Mouse (Mus musculus): Measurements from ENCODE around the gene Ctdsp1. TPM values are rescaled to one million over a fixed set of nuclear protein-coding genes. Genes with fewer than 3 reads are reported as not detected.
A peak's percentile ranks its signal among the peaks of the same experiment; 100 is the strongest.

Ctdsp1 gene
- polyA plus RNA-seq, 1 experiment from 2014 or later, result 96.0 TPM

DNA sequence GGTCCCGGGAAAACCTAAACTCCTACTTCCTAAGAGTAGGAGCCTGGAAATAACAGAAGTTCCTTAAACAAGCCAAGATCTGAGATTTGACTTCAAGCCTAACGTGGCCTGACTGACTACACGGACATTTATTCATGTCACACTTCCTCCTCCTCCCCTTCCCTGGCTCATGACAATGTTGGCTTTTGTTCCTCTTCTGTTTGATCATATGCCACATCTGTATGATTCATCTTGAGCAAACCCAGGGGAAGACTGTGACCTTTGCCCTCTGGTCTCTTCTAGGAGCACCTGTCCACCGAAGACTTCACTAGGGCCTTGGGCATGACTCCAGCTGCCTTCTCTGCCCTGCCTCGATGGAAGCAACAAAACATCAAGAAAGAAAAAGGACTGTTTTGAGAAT is 43.3 kb downstream of the Ctdsp1 start:
- 31% methylated on average over 5 of the region's 5 CpGs for WGBS
- Histone ChIP-seq H3K4me2 (no peak overlapping the region), H3K9me3 (no peaks in the 10 kb centered on the region), H3K4me1 (no peaks in the 10 kb centered on the region), H3K36me3 (peaks cover 33% of the 10 kb centered on the region), H3K4me3 (no peak overlapping the region), H3K27me3 (no peaks in the 10 kb centered on the region), H3K9ac (no peak overlapping the region), H3K27ac (no peak overlapping the region)
- no peak for ATAC-seq (ENCODE audit: borderline replicate concordance, extremely low read depth, low FRiP score, low TSS enrichment)

DNA sequence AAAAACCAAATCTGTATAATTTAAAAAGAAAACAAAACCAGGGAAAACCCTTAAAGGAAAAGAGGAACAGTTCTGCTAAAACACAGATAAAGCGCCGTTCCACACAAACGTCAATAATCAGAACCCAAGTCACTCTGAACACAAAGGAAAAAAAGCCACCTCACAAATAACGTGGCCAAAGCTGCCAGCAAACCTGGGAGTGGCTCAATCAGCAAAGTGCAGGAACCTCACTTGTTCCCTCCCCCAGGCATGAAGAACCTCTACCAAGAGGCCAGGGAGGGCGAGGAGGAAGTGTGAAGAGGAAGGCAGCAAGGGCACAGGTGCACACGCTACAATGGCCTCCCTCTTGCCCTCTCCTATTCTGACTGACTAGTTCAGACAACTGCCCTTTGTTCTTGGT is 44.3 kb downstream of the Ctdsp1 start:
- Histone ChIP-seq H3K4me3 (no peak overlapping the region), H3K9me3 (no peaks in the 10 kb centered on the region), H3K27ac (no peak overlapping the region), H3K4me1 (no peaks in the 10 kb centered on the region), H3K27me3 (no peaks in the 10 kb centered on the region), H3K36me3 (peaks cover 41% of the 10 kb centered on the region), H3K4me2 (no peak overlapping the region), H3K9ac (no peak overlapping the region)
- WGBS, result 73% methylated on average over 6 of the region's 6 CpGs
- no peak for ATAC-seq (ENCODE audit: borderline replicate concordance, extremely low read depth, low FRiP score, low TSS enrichment)

DNA sequence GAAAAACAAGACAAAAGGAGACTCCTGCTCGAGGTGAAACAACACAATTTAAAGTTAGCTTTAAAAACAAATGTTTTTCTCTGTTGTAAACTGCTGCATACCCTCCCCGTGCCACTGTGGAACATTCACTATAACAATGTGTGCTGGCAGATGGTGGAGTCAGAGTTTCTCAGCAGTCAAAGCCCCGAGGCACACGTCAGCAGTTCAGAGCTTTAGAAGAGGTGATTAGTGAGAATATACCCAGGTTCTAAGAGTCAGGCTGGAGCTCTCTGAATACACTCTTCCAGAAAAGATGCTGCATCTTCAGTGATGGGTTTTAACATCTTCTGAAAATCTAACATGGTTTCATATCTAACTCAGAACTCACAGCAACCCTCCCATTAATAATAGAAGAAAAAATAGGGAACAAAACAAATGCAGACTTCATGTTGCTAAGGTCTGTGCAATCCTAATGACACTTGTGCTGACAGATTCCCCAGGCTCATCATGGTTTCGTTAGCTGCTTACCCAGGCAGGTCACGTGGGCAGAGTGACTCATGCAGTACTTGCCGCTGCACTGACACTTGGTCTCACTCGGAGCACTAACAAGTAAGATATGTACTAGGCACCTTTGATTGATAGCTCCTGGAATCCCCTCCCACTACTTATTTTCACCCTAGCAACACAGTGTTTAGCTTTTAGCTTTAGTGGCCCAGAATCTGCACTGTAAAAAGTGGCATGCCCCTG is 46.6 kb downstream of the Ctdsp1 start:
- H3K27ac ChIP-seq, result no peak overlapping the region
- 57% methylated on average over 8 of the region's 8 CpGs for WGBS
- H3K4me1 ChIP-seq, result no peaks in the 10 kb centered on the region
- H3K9me3 ChIP-seq, result no peaks in the 10 kb centered on the region
- no peak overlapping the region for H3K4me2 ChIP-seq
- no peaks in the 10 kb centered on the region for H3K27me3 ChIP-seq
- H3K4me3 ChIP-seq, result no peak overlapping the region
- no peak overlapping the region for H3K9ac ChIP-seq
- no peak for ATAC-seq (ENCODE audit: borderline replicate concordance, extremely low read depth, low FRiP score, low TSS enrichment)
- peaks cover 59% of the 10 kb centered on the region for H3K36me3 ChIP-seq

DNA sequence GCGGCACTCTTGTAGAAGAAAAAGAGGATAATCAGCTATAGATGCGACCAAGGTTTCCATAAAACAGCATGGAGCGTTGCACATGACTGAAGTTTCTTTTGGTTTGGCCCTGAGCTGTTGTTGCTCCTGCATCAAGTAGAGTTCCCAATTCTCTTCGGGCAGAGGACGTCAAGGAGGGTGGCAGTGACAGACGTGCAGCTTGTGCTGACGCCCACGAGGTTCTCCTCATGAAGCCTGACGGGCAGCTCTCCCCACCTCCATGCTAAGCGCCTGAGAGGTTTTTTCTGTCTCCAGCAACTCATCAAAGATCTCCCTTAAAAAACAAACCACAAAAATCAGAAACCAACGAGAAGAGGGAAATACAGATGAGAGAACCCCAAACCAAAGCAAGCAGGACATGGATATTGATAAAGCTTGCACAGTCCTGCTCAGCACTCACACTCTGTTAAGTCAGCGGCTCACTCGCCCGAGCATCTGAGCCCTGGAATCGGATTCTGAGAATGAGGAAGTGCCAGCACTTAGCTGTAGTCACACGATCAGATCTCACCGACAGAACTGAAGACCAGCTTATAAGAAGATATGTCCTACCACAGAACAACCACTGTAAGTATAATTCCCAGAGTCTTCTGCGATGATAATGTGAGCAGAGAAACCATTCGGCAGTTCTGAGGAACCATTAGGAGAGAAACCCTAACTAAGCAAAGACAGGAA is 48.0 kb downstream of the Ctdsp1 start:
- Histone ChIP-seq H3K27ac (no peak overlapping the region), H3K4me1 (no peaks in the 10 kb centered on the region), H3K9me3 (no peaks in the 10 kb centered on the region), H3K4me3 (no peak overlapping the region), H3K9ac (no peak overlapping the region), H3K27me3 (no peaks in the 10 kb centered on the region), H3K36me3 (peaks cover 66% of the 10 kb centered on the region), H3K4me2 (no peak overlapping the region)
- whole genome bisulfite sequencing, result 84% methylated on average over 19 of the region's 19 CpGs
- ATAC-seq (ENCODE audit: borderline replicate concordance, extremely low read depth, low FRiP score, low TSS enrichment), result no peak

DNA sequence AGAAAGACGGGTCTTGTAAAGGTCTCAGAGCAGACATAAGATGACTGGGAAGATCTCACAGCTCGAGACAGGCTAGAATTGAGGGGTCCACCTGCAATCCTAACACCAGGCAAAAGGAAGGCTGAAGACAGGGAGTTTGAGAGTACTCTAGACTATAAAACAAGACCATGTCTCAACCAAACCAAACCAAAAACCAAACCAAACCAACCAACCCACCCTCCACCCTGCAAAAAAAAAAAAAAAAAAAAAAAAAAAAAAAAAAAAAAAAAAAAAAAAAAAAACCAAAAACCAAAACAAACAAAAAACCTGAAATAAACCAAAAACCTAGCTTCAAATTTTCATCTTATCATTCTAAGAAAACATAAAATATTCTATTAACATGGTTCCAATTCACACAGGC is 53.2 kb downstream of the Ctdsp1 start:
- no peaks in the 10 kb centered on the region for H3K9me3 ChIP-seq
- WGBS, result 93% methylated on average over 2 of the region's 2 CpGs
- no peak for ATAC-seq (ENCODE audit: borderline replicate concordance, extremely low read depth, low FRiP score, low TSS enrichment)
- H3K4me1 ChIP-seq, result no peaks in the 10 kb centered on the region
- H3K27me3 ChIP-seq, result no peaks in the 10 kb centered on the region
- no peak overlapping the region for H3K27ac ChIP-seq
- H3K4me3 ChIP-seq, result no peak overlapping the region
- no peak overlapping the region for H3K9ac ChIP-seq
- no peak overlapping the region for H3K4me2 ChIP-seq
- peaks cover 69% of the 10 kb centered on the region for H3K36me3 ChIP-seq

MicroRNAs encoded within 50 kb of the gene (microRNA counts, 519-probe panel; counts per million panel counts)
- 2,877 counts per million, percentile 75 among the panel's probes with 10 or more counts for microRNA mmu-miR-26b

Small RNA genes lying within 50 kb of the gene (microRNA-seq; reads per million reads assigned to microRNA genes)
- 34,798 reads per million, percentile 98 among the genes with 10 or more reads in this experiment for gene Mir26b

Other genes with a start within 250 kb of the Ctdsp1 start
- 0.05 and 0.12 TPM in 2 replicates for gene Cxcr2, start 237.5 kb upstream of the Ctdsp1 start, polyA plus RNA-seq (2015; fragmentation: Nextera tagmentation; extraction: Ambion mirVana)
- gene Cxcr1, start 196.9 kb upstream of the Ctdsp1 start, polyA plus RNA-seq (2015; fragmentation: Nextera tagmentation; extraction: Ambion mirVana), result not detected in 2 replicates
- 429 and 448 TPM in 2 replicates for gene Arpc2, start 155.4 kb upstream of the Ctdsp1 start, polyA plus RNA-seq (2015; fragmentation: Nextera tagmentation; extraction: Ambion mirVana)
- 0.19 TPM in 1 of 2 replicates, not detected in the other for gene Gpbar1, start 113.0 kb upstream of the Ctdsp1 start, polyA plus RNA-seq (2015; fragmentation: Nextera tagmentation; extraction: Ambion mirVana)
- 248 and 261 TPM in 2 replicates for gene Aamp, start 106.8 kb upstream of the Ctdsp1 start, polyA plus RNA-seq (2015; fragmentation: Nextera tagmentation; extraction: Ambion mirVana)
- 103 and 106 TPM in 2 replicates for gene Pnkd, start 106.6 kb upstream of the Ctdsp1 start, polyA plus RNA-seq (2015; fragmentation: Nextera tagmentation; extraction: Ambion mirVana)
- 38.0 and 44.4 TPM in 2 replicates for gene Tmbim1, start 85.9 kb upstream of the Ctdsp1 start, polyA plus RNA-seq (2015; fragmentation: Nextera tagmentation; extraction: Ambion mirVana)
- 1.1 TPM in 2 replicates for gene Catip, start 29.4 kb upstream of the Ctdsp1 start, polyA plus RNA-seq (2015; fragmentation: Nextera tagmentation; extraction: Ambion mirVana)
- 4.5 and 4.6 TPM in 2 replicates for gene Slc11a1, start 16.3 kb upstream of the Ctdsp1 start, polyA plus RNA-seq (2015; fragmentation: Nextera tagmentation; extraction: Ambion mirVana)
- 0.34 and 0.40 TPM in 2 replicates for gene Vil1, start 17.9 kb downstream of the Ctdsp1 start, polyA plus RNA-seq (2015; fragmentation: Nextera tagmentation; extraction: Ambion mirVana)
- 66.9 and 69.5 TPM in 2 replicates for gene Cnot9, start 114.5 kb downstream of the Ctdsp1 start, polyA plus RNA-seq (2015; fragmentation: Nextera tagmentation; extraction: Ambion mirVana)
- 0.68 and 0.80 TPM in 2 replicates for gene Plcd4, start 151.4 kb downstream of the Ctdsp1 start, polyA plus RNA-seq (2015; fragmentation: Nextera tagmentation; extraction: Ambion mirVana)
- gene Usp37, start 152.8 kb downstream of the Ctdsp1 start, polyA plus RNA-seq (2015; fragmentation: Nextera tagmentation; extraction: Ambion mirVana), result 30.9 and 31.0 TPM in 2 replicates
- 6.5 and 6.9 TPM in 2 replicates for gene Zfp142, start 196.7 kb downstream of the Ctdsp1 start, polyA plus RNA-seq (2015; fragmentation: Nextera tagmentation; extraction: Ambion mirVana)
- 18.4 and 20.0 TPM in 2 replicates for gene Bcs1l, start 196.8 kb downstream of the Ctdsp1 start, polyA plus RNA-seq (2015; fragmentation: Nextera tagmentation; extraction: Ambion mirVana)
- 32.4 and 33.7 TPM in 2 replicates for gene Rnf25, start 209.9 kb downstream of the Ctdsp1 start, polyA plus RNA-seq (2015; fragmentation: Nextera tagmentation; extraction: Ambion mirVana)
- 7.8 and 8.9 TPM in 2 replicates for gene Stk36, start 209.9 kb downstream of the Ctdsp1 start, polyA plus RNA-seq (2015; fragmentation: Nextera tagmentation; extraction: Ambion mirVana)

Measured in lung, embryonic 15.5 days (tissue).